Mouse (Mus musculus) cerebellum, adult (tissue): ENCODE data around the gene Trip10.

Experiments
- ATAC-seq: cut with Nextera tagmentation; 2 replicates; pipeline ENCODE4 v1.9.2; 2017; ENCODE audit warnings: mild to moderate bottlenecking, moderate library complexity, mixed read lengths; ENCODE audit not compliant: insufficient number of reproducible peaks, low FRiP score, low TSS enrichment

Trip10 gene

DNA sequence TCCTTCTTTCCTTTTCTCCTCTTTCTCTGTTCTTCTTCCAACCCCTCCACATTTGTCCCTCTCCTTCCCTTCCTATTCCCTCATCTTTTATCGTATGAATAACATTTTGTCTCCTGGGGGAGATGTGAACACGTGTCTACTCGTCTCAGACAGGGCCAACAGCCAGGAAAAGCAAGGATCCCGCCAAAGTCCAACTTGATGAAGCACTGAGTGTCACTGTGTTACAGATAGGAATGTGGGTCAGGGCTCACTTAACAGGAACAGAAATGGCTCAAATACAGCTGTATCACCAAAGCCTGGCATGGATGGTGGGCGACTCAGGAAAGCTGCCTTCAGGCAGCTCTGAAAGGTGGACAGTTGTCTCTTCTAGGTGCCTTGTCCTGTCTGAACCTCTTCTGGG is 40.0 kb downstream of the Trip10 start:
- ATAC-seq: no peak

DNA sequence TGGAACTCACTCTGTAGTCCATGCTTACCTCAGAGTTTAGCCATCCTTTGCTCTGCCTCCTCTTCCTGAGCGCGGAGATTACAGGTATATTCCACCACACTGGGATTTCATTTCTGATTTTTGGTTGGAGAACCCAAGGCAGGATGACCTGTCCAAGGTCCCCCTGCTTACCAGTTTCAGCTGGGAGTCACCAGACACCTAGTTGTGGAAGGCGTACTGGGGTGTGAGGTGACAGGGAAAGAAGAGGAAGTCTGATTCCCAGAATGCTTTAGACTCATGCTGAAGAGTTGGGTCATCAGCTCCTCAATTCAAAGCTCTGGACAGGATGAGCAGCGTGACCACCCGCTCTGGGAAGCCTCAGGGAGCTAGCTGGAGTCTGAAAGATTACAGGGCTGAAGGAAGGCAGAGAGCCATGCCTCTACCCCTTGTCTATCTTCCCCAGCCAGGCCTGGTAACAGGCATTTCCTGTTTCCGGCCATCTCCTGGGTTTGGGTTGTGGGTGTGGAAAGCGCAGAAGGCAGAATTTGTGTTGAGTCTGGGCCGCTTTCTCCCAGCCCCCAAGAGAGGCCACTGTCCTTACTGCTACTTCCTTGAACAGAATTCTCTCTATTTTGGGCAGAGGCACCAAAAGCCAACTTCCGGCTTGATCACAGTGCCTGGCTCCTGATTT is 40.9 kb downstream of the Trip10 start:
- no peak for ATAC-seq

DNA sequence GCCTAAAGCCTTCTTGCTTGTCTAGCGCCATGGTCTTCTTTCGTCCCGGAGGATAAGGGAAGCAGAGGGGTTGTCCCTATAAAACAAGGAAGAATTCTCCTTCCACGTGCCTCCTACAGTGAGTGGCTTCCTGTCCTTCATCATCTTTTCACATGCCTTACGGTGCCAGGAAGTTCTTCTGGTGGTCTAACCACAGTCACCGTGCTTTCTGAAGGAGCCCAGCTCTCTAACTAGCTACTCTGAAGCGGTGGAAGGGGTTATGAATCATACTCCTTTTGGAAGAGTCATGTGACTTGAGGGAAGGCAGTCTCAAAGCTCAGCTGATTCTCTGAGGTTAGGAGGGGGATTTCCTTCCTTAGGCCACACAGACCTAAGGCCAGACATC is 41.4 kb downstream of the Trip10 start:
- no peak for ATAC-seq

DNA sequence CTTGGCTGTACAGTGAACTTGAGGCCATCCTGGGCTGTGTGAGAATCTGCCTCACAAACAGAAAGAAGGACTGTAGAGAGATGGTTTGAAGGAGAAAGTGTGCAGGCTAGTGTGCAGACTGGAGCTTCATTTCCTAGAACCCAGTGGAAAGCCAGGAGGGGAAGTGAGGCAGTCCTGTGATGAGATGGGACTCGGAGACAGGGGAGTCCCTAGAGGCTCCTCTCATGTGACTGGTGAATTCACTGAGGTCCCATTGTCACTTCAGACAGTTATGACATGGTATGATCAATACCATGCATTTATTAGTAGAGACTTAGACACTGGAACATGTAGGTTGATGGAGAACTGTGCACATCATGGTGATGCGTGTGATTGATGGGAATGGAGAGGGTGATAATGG is 43.0 kb downstream of the Trip10 start:
- ATAC-seq: no peak

DNA sequence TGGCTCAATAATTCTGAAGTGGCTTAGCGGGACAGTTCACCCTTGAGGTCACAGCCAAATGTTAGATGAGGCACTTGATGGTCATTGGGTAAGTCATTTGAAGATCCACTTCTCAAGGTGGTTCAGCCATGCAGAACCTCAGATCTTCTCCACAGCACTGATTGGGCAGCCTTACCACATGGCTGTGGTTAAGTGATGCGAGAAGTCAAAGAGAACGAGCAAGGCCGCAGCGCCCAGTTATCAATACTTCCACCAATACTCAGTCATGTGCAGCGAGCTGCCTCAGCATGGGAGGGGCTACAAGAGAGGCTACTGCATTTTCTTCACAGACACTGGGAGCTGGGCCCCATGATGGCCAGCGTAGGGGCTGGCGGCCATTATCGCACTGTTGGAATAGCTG is 43.7 kb downstream of the Trip10 start:
- no peak for ATAC-seq

DNA sequence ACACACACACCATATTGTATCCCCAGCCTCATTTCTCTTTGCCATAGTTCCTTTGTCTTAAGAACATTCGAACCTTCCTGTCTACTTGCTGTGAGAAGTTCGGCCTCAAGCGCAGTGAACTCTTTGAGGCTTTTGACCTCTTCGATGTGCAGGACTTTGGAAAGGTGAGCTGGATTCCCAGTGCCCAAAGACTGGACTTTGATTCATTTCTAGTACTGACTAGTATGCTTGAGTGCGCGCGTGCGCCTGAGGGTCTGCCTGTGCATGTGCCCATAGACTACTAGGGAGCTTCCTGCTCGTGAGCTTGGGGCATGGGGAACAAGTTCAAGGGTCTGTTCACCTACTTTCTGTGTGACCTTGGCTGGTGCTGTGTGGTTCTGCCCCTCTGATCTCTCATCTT is 46.7 kb downstream of the Trip10 start:
- ATAC-seq: no peak

DNA sequence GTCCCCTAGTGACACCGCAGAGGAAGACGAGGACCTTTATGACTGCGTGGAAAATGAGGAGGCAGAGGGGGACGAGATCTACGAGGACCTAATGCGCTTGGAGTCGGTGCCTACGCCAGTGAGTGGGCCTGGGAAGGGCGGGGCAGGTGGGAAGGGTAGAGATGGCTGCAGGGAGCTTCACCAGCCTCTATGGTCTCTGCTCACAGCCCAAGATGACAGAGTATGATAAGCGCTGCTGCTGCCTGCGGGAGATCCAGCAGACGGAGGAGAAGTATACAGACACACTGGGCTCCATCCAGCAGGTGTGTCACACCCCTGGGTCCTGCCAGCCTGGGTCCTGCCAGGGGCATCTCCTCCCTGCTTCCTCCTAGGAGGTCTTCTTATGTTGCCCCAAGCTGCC is 47.8 kb downstream of the Trip10 start:
- ATAC-seq: no peak

DNA sequence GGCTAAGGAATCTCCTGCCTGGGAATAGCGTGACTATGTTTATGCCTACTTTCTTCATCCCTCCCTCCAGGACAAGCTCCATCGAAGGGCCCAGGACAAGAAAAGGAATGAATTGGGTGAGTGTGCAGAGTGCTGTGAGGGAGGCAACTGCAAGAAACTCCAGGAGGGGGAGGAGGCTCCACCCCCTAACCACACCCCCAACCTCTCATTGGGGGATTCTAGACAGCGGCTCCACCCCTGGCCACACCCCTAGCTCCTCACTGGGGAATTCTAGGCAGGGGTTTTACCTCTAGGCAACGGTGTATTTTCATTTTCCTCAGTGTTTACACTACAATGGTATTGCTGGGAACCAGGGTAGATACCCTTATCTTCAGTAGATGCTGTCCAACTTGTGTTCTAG is 56.3 kb downstream of the Trip10 start:
- no peak for ATAC-seq

DNA sequence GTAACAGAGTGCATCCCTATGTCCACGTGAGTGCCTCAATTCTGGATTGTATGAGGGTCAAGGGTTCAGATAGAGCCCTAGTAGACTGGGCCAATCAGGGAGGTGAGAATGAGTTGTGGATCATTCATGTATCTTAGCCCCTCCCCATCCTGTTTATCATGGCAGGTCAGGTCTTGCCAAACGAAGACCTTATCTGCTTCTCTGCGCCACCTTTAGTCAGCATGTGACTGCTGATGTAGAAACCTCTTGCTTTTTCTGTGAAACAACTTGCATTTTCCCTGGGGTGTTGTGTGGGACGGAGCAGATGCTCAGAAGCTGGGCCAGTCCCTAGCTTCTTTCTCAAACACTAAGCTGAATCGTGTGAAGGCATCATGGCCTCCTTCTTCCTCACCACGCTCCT is 57.8 kb downstream of the Trip10 start:
- ATAC-seq: no peak

DNA sequence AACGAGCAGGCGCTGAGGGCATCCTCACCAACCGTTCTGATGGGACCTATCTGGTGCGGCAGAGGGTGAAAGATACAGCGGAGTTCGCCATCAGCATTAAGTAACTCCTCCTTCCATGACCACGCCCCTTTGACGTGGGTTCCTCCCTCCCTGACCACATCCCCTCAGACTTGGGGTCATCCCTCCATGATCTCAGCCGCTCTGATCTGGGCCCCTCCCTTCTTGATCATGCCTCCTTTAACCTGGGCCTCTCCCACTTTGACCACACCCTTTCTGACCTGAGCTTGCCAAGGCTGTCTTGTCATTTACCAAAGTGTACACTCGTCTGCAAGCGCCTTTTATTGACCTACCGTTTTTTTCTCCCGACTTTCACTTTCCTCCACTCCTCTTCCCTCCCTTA is 62.5 kb downstream of the Trip10 start:
- ATAC-seq: no peak
